Mouse (Mus musculus) liver, embryonic 14.5 days (tissue): ENCODE measurements at regions not wholly inside any gene's neighbourhood (a gene's known extent, or its start where the extent isn't known, plus 50 kb on each side); places are given as distances from the start of the nearest gene placed in this dataset.

Source experiments
- ATAC-seq: fragments of 200-750 bp; cut with Nextera tagmentation; 2 replicates; pipeline ENCODE4 v1.8.0; 2017; ENCODE audit warnings: moderate number of reproducible peaks, mild to moderate bottlenecking, moderate library complexity; ENCODE audit not compliant: insufficient read depth
- DNase-seq, 3 experiments: peaks; one replicate each; pipeline ENCODE4 v3.0.0-alpha.2; 2012 to 2013; ENCODE audit warnings: low read depth in 3 of 3, low spot score in 3 of 3
- H3K27ac ChIP-seq: fragments of 300-500 bp; sonication (generic); 2 replicates; pipeline ENCODE4 v1.5.1; 2014; ENCODE audit warnings: moderate library complexity, mild to moderate bottlenecking, control low read depth, inconsistent platforms
- H3K27me3 ChIP-seq: fragments of 300-500 bp; sonication (generic); 2 replicates; pipeline ENCODE4 v1.6.1; 2014; ENCODE audit warnings: mild to moderate bottlenecking, low read length, moderate library complexity; ENCODE audit not compliant: control insufficient read depth, insufficient read depth
- H3K36me3 ChIP-seq: fragments of 300-500 bp; sonication (generic); replicated peaks from 2 replicates; pipeline ENCODE4 v1.6.1; 2014; ENCODE audit warnings: low read depth; ENCODE audit not compliant: control insufficient read depth, insufficient read depth
- H3K4me1 ChIP-seq, 2 experiments: fragments of 200-500 bp in 1 of 2; fragments of 300-500 bp in 1 of 2; sonication (generic) in 1 of 2; replicated peaks; 2 replicates each; pipeline ENCODE4 v1.6.1; 2012 to 2014; ENCODE audit warnings: antibody characterized with exemption in 1 of 2, inconsistent platforms in 1 of 2, low read length in 1 of 2; ENCODE audit not compliant: control insufficient read depth in 2 of 2, insufficient read depth in 2 of 2
- H3K4me2 ChIP-seq: fragments of 300-500 bp; sonication (generic); 2 replicates; pipeline ENCODE4 v1.6.1; 2014; ENCODE audit warnings: low read depth, mild to moderate bottlenecking, control low read depth, moderate library complexity
- H3K4me3 ChIP-seq, 2 experiments: fragments of 200-500 bp in 1 of 2; fragments of 300-500 bp in 1 of 2; sonication (generic) in 1 of 2; 2 replicates each; pipeline ENCODE4 v1.5.1; 2012 to 2014; ENCODE audit warnings: low read depth in 2 of 2, low read length in 2 of 2, mild to moderate bottlenecking in 2 of 2, control low read depth in 1 of 2, inconsistent platforms in 1 of 2, moderate library complexity in 1 of 2; ENCODE audit not compliant: insufficient read depth in 1 of 2
- H3K9ac ChIP-seq: fragments of 300-500 bp; sonication (generic); replicated peaks from 2 replicates; pipeline ENCODE4 v1.6.1; 2014; ENCODE audit warnings: mild to moderate bottlenecking, control low read depth, moderate library complexity
- H3K9me3 ChIP-seq: fragments of 300-500 bp; sonication (generic); 2 replicates; pipeline ENCODE4 v1.6.1; 2016; ENCODE audit warnings: low read length, mixed read lengths; ENCODE audit not compliant: control insufficient read depth
- CTCF ChIP-seq: IDR thresholded peaks from 2 replicates; pipeline ENCODE4 v1.5.1; 2016; ENCODE audit warnings: antibody characterized with exemption, low read depth, control low read depth
- EP300 ChIP-seq: IDR thresholded peaks from 2 replicates; pipeline ENCODE4 v1.6.1; 2016; ENCODE audit warnings: antibody characterized with exemption, low read depth
- WGBS: fragments of 180-500 bp; shearing (Covaris S2); extraction: QIAGEN DNeasy Blood & Tissue Kit; methylation state at CpG from one replicate; pipeline ENCODE4 v1.1.7; 2014; ENCODE audit not compliant: insufficient replicate concordance; 5-methylcytosine and 5-hydroxymethylcytosine counted together

DNA sequence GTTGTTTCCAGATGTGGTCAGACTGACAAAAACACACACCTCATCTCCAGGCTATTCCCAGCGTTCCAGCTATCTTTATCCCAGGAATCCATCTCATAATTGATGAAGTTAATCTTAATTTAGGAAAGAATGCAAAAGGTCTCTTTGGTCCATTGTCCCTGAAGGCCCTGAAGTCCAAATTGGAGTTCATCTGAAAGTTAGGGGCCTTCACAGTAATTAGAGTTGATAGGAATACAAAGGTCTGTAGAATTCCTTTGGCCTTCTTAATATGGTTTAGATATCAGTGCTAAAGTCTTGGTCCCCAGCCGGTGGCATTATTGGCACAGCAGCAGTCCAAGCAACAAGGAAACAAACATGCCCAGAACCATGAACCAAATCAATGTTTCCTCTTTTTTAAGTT is 178.7 kb upstream of the Cdh5 start:
- Histone ChIP-seq H3K36me3 (no peaks in the 10 kb centered on the region), H3K9me3 (no peaks in the 10 kb centered on the region), H3K27ac (no peak overlapping the region), H3K9ac (no peak overlapping the region), H3K4me3 (no peak overlapping the region), H3K4me1 (no peaks in the 10 kb centered on the region), H3K27me3 (no peaks in the 10 kb centered on the region), H3K4me2 (no peak overlapping the region)
- DNase-seq, result no peak
- ATAC-seq, result no peak
- WGBS, result 50% methylated on average over 2 of the region's 2 CpGs
- TF ChIP-seq CTCF, result no peak
- TF ChIP-seq EP300, result no peak

- Histone ChIP-seq H3K4me2 (no peak overlapping the region), H3K27ac (no peak overlapping the region), H3K9me3 (no peaks in the 10 kb centered on the region), H3K4me3 (no peak overlapping the region), H3K4me1 (no peaks in the 10 kb centered on the region), H3K27me3 (no peaks in the 10 kb centered on the region), H3K36me3 (no peaks in the 10 kb centered on the region), H3K9ac (no peak overlapping the region)
- DNase-seq (no peak), ATAC-seq (no peak)
- no peak for TF ChIP-seq EP300
- no peak for TF ChIP-seq CTCF
- WGBS, result 50% methylated on average over 1 of the region's 1 CpGs
These were observed 168.7 kb upstream of the Cdh5 start for GRCm38 (mm10) chr8:103932681-103933080.

GRCm38 (mm10) chr8:103936491-103936890 is 164.9 kb upstream of the Cdh5 start:
- H3K27me3 ChIP-seq, result no peaks in the 10 kb centered on the region
- no peak overlapping the region for H3K9ac ChIP-seq
- H3K4me1 ChIP-seq, result no peaks in the 10 kb centered on the region
- no peak for DNase-seq
- WGBS, result 38% methylated on average over 3 of the region's 3 CpGs
- no peak overlapping the region for H3K4me3 ChIP-seq
- no peak for ATAC-seq
- no peak for TF ChIP-seq CTCF
- no peak for TF ChIP-seq EP300
- H3K4me2 ChIP-seq, result no peak overlapping the region
- H3K27ac ChIP-seq, result no peak overlapping the region
- H3K9me3 ChIP-seq, result no peaks in the 10 kb centered on the region
- H3K36me3 ChIP-seq, result no peaks in the 10 kb centered on the region

DNA sequence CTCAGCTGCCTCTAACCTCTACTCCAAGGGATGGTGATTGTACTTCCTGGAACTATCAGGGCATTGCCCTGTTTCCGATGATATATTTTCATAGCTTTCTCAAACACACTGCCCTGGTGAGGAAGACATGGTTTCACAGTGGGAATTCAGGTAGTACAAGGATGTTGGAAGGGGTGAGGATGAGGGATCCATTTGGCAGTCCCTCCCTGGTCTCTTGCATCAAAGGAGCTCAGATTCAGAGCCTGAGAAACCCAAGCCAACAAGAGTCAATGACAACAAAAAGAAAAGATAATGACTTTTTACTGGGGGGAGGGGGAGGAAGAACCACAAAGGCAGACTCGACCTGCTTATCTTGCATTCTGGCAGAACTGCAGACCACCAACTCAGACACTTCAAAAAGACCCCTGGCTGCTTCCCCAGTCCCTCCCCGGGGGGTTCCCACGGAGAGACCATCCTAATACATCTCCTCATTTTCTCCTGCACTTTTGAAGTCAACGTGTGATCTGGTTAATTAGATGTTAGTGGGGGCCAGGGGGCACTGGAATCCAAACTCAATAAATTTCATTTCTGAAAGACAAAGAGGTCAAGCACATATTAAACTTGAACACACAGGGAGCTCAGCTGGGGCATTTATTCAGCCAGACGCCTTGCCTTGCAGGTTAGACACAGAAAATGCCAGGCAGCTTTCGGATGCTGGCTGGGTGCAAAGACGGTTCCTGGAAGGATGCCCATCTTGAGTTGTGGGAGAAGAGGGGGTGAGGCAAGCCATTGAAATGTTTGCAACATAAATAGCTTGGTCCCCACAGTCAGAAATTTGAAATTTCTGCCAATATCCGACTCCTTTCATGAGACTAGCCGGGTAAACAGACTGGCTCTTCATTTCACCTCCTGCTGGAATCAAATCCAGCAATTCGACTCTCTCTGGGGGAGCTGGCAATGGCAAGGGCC is 162.9 kb upstream of the Cdh5 start:
- H3K9me3 ChIP-seq, result no peaks in the 10 kb centered on the region
- H3K4me1 ChIP-seq, result no peaks in the 10 kb centered on the region
- DNase-seq (no peak), ATAC-seq (no peak)
- no peak overlapping the region for H3K27ac ChIP-seq
- no peak overlapping the region for H3K4me3 ChIP-seq
- 35% methylated on average over 11 of the region's 11 CpGs for WGBS
- H3K36me3 ChIP-seq, result no peaks in the 10 kb centered on the region
- H3K9ac ChIP-seq, result no peak overlapping the region
- H3K27me3 ChIP-seq, result no peaks in the 10 kb centered on the region
- H3K4me2 ChIP-seq, result no peak overlapping the region
- no peak for TF ChIP-seq EP300
- TF ChIP-seq CTCF, result no peak

DNA sequence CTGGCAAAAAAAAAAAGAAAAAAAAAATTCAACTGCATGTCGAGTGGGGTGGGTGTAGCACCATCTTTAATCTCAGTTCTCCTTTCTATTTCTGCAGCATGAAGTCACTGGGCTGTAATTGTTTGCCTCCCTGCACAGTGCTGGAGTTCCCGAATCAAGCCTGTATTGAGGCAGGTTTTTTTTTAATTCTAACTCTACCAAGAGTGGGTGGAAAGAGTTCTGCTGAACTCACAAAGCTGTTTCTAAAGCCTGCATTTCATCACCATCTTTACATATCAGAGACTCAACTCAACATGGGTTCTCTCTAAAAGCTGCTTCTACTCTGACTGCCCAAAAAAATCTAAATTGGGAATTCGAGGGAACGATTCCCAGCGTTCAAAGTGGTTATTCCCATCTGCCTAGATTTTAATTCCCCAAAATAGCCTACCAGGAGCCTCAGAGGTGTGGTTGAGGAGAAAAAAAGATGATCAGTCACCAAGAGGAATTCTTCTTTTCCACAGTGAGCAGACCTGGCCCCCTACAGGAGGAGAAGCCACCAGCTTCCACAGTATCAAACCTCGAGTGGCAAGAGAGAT is 160.4 kb upstream of the Cdh5 start:
- Histone ChIP-seq H3K4me1 (no peaks in the 10 kb centered on the region), H3K36me3 (no peaks in the 10 kb centered on the region), H3K4me2 (no peak overlapping the region), H3K27ac (no peak overlapping the region), H3K9ac (no peak overlapping the region), H3K9me3 (no peaks in the 10 kb centered on the region), H3K27me3 (no peaks in the 10 kb centered on the region), H3K4me3 (no peak overlapping the region)
- 51% methylated on average over 6 of the region's 6 CpGs for WGBS
- TF ChIP-seq EP300, result no peak
- no peak for TF ChIP-seq CTCF
- DNase-seq (no peak), ATAC-seq (no peak)
